Mouse (Mus musculus): ENCODE data around the gene Dhodh. TPM values are rescaled to one million over a fixed set of nuclear protein-coding genes. Genes with fewer than 3 reads are reported as not detected.

Gene Dhodh
- polyA plus RNA-seq, 1 experiment from 2014 or later: 35.7 TPM

GRCm38 (mm10) chr8:109593117-109593788 is 15.2 kb downstream of the Dhodh start:
- Histone ChIP-seq H3K4me3 (ENCODE audit: low read depth, low read length) (no peak overlapping the region), H3K36me3 (ENCODE audit: control insufficient read depth, insufficient read depth, low read length) (0 out of 2 replicates have a peak, but pooled peaks cover 3% of the 10 kb centered on the region), H3K9ac (ENCODE audit: low read depth, low read length) (no peak overlapping the region), H3K4me2 (ENCODE audit: low read length) (no peak overlapping the region), H3K9me3 (replicated peaks; ENCODE audit: control insufficient read depth, low read length, poor library complexity, severe bottlenecking) (no peaks in the 10 kb centered on the region), H3K4me1 (ENCODE audit: control insufficient read depth, insufficient read depth, low read length) (no peaks in the 10 kb centered on the region), H3K27me3 (ENCODE audit: control insufficient read depth, insufficient read depth, low read depth, low read length) (no peaks in the 10 kb centered on the region), H3K27ac (ENCODE audit: low read length) (no peak overlapping the region)
- ATAC-seq: no peak
- WGBS: 77% methylated on average over 6 of the region's 6 CpGs

- Histone ChIP-seq H3K4me1 (ENCODE audit: control insufficient read depth, insufficient read depth, low read length) (no peaks in the 10 kb centered on the region), H3K9me3 (replicated peaks; ENCODE audit: control insufficient read depth, low read length, poor library complexity, severe bottlenecking) (no peaks in the 10 kb centered on the region), H3K36me3 (ENCODE audit: control insufficient read depth, insufficient read depth, low read length) (0 out of 2 replicates have a peak, but pooled peaks cover 3% of the 10 kb centered on the region), H3K27me3 (ENCODE audit: control insufficient read depth, insufficient read depth, low read depth, low read length) (no peaks in the 10 kb centered on the region), H3K9ac (ENCODE audit: low read depth, low read length) (no peak overlapping the region), H3K4me2 (ENCODE audit: low read length) (no peak overlapping the region), H3K27ac (ENCODE audit: low read length) (no peak overlapping the region), H3K4me3 (ENCODE audit: low read depth, low read length) (no peak overlapping the region)
- ATAC-seq: no peak
- 86% methylated on average over 5 of the region's 5 CpGs for WGBS
Observed at GRCm38 (mm10) chr8:109592164-109592563, 16.3 kb downstream of the Dhodh start.

- no peaks in the 10 kb centered on the region for H3K4me1 ChIP-seq (ENCODE audit: control insufficient read depth, insufficient read depth, low read length)
- H3K27ac ChIP-seq (ENCODE audit: low read length): no peak overlapping the region
- no peak for ATAC-seq
- no peaks in the 10 kb centered on the region for H3K27me3 ChIP-seq (ENCODE audit: control insufficient read depth, insufficient read depth, low read depth, low read length)
- WGBS: 87% methylated on average over 3 of the region's 3 CpGs
- no peak overlapping the region for H3K9ac ChIP-seq (ENCODE audit: low read depth, low read length)
- H3K4me3 ChIP-seq (ENCODE audit: low read depth, low read length): no peak overlapping the region
- H3K4me2 ChIP-seq (ENCODE audit: low read length): no peak overlapping the region
- H3K9me3 ChIP-seq (replicated peaks; ENCODE audit: control insufficient read depth, low read length, poor library complexity, severe bottlenecking): no peaks in the 10 kb centered on the region
- 0 out of 2 replicates have a peak, but pooled peaks cover 3% of the 10 kb centered on the region for H3K36me3 ChIP-seq (ENCODE audit: control insufficient read depth, insufficient read depth, low read length)
Observed at GRCm38 (mm10) chr8:109591367-109591766, 17.1 kb downstream of the Dhodh start.

- H3K9ac ChIP-seq (ENCODE audit: low read depth, low read length): no peak overlapping the region
- H3K4me3 ChIP-seq (ENCODE audit: low read depth, low read length): no peak overlapping the region
- no peak overlapping the region for H3K4me2 ChIP-seq (ENCODE audit: low read length)
- no peaks in the 10 kb centered on the region for H3K4me1 ChIP-seq (ENCODE audit: control insufficient read depth, insufficient read depth, low read length)
- WGBS: 90% methylated on average over 9 of the region's 9 CpGs
- 0 out of 2 replicates have a peak, but pooled peaks cover 3% of the 10 kb centered on the region for H3K36me3 ChIP-seq (ENCODE audit: control insufficient read depth, insufficient read depth, low read length)
- ATAC-seq: no peak
- H3K9me3 ChIP-seq (replicated peaks; ENCODE audit: control insufficient read depth, low read length, poor library complexity, severe bottlenecking): no peaks in the 10 kb centered on the region
- H3K27ac ChIP-seq (ENCODE audit: low read length): no peak overlapping the region
- no peaks in the 10 kb centered on the region for H3K27me3 ChIP-seq (ENCODE audit: control insufficient read depth, insufficient read depth, low read depth, low read length)
Observed at GRCm38 (mm10) chr8:109590901-109591300, 17.6 kb downstream of the Dhodh start.

GRCm38 (mm10) chr8:109586972-109587504 is 21.4 kb downstream of the Dhodh start:
- no peak for ATAC-seq
- H3K36me3 ChIP-seq (ENCODE audit: control insufficient read depth, insufficient read depth, low read length): no peaks in the 10 kb centered on the region
- H3K9ac ChIP-seq (ENCODE audit: low read depth, low read length): no peak overlapping the region
- H3K4me2 ChIP-seq (ENCODE audit: low read length): no peak overlapping the region
- no peaks in the 10 kb centered on the region for H3K4me1 ChIP-seq (ENCODE audit: control insufficient read depth, insufficient read depth, low read length)
- no peak overlapping the region for H3K4me3 ChIP-seq (ENCODE audit: low read depth, low read length)
- H3K27ac ChIP-seq (ENCODE audit: low read length): no peak overlapping the region
- no peaks in the 10 kb centered on the region for H3K27me3 ChIP-seq (ENCODE audit: control insufficient read depth, insufficient read depth, low read depth, low read length)
- no peaks in the 10 kb centered on the region for H3K9me3 ChIP-seq (replicated peaks; ENCODE audit: control insufficient read depth, low read length, poor library complexity, severe bottlenecking)
- 79% methylated on average over 7 of the region's 7 CpGs for WGBS

- Histone ChIP-seq H3K27ac (ENCODE audit: low read length) (no peak overlapping the region), H3K4me2 (ENCODE audit: low read length) (no peak overlapping the region), H3K4me3 (ENCODE audit: low read depth, low read length) (no peak overlapping the region), H3K9ac (ENCODE audit: low read depth, low read length) (no peak overlapping the region), H3K4me1 (ENCODE audit: control insufficient read depth, insufficient read depth, low read length) (no peaks in the 10 kb centered on the region), H3K9me3 (replicated peaks; ENCODE audit: control insufficient read depth, low read length, poor library complexity, severe bottlenecking) (no peaks in the 10 kb centered on the region), H3K36me3 (ENCODE audit: control insufficient read depth, insufficient read depth, low read length) (no peaks in the 10 kb centered on the region), H3K27me3 (ENCODE audit: control insufficient read depth, insufficient read depth, low read depth, low read length) (no peaks in the 10 kb centered on the region)
- no peak for ATAC-seq
Observed at GRCm38 (mm10) chr8:109585652-109586051, 22.8 kb downstream of the Dhodh start.

- WGBS: 86% methylated on average over 3 of the region's 3 CpGs
- Histone ChIP-seq H3K9ac (ENCODE audit: low read depth, low read length) (no peak overlapping the region), H3K9me3 (replicated peaks; ENCODE audit: control insufficient read depth, low read length, poor library complexity, severe bottlenecking) (no peaks in the 10 kb centered on the region), H3K36me3 (ENCODE audit: control insufficient read depth, insufficient read depth, low read length) (no peaks in the 10 kb centered on the region), H3K27ac (ENCODE audit: low read length) (no peak overlapping the region), H3K27me3 (ENCODE audit: control insufficient read depth, insufficient read depth, low read depth, low read length) (no peaks in the 10 kb centered on the region), H3K4me1 (ENCODE audit: control insufficient read depth, insufficient read depth, low read length) (no peaks in the 10 kb centered on the region), H3K4me2 (ENCODE audit: low read length) (no peak overlapping the region), H3K4me3 (ENCODE audit: low read depth, low read length) (no peak overlapping the region)
- ATAC-seq: no peak
Observed at GRCm38 (mm10) chr8:109584830-109585229, 23.6 kb downstream of the Dhodh start.

GRCm38 (mm10) chr8:109584293-109584692 is 24.2 kb downstream of the Dhodh start:
- WGBS: 88% methylated on average over 4 of the region's 4 CpGs
- Histone ChIP-seq H3K4me1 (ENCODE audit: control insufficient read depth, insufficient read depth, low read length) (no peaks in the 10 kb centered on the region), H3K27me3 (ENCODE audit: control insufficient read depth, insufficient read depth, low read depth, low read length) (no peaks in the 10 kb centered on the region), H3K27ac (ENCODE audit: low read length) (no peak overlapping the region), H3K9me3 (replicated peaks; ENCODE audit: control insufficient read depth, low read length, poor library complexity, severe bottlenecking) (no peaks in the 10 kb centered on the region), H3K4me2 (ENCODE audit: low read length) (no peak overlapping the region), H3K36me3 (ENCODE audit: control insufficient read depth, insufficient read depth, low read length) (no peaks in the 10 kb centered on the region), H3K9ac (ENCODE audit: low read depth, low read length) (no peak overlapping the region), H3K4me3 (ENCODE audit: low read depth, low read length) (no peak overlapping the region)
- ATAC-seq: no peak

GRCm38 (mm10) chr8:109578900-109579301 is 29.6 kb downstream of the Dhodh start, which contains the start of gene Hp:
Gene Hp (minus strand): TSS chr8:109579172.
- no peak within 1 kb of the TSS for H3K4me2 ChIP-seq (ENCODE audit: low read length)

More at GRCm38 (mm10) chr8:109578900-109579301, 29.6 kb downstream of the Dhodh start, which contains the start of gene Hp:
- no peaks in the 10 kb centered on the region for H3K4me1 ChIP-seq (ENCODE audit: control insufficient read depth, insufficient read depth, low read length)
- H3K9me3 ChIP-seq (replicated peaks; ENCODE audit: control insufficient read depth, low read length, poor library complexity, severe bottlenecking): no peaks in the 10 kb centered on the region
- 70% methylated on average over 8 of the region's 8 CpGs for WGBS
- H3K27ac ChIP-seq (ENCODE audit: low read length): no peak within 1 kb of the TSS
- H3K36me3 ChIP-seq (ENCODE audit: control insufficient read depth, insufficient read depth, low read length): no peaks in the 10 kb centered on the region
- no peak within 1 kb of the TSS for H3K9ac ChIP-seq (ENCODE audit: low read depth, low read length)
- H3K4me3 ChIP-seq (ENCODE audit: low read depth, low read length): no peak within 1 kb of the TSS
- no peak for ATAC-seq
- H3K27me3 ChIP-seq (ENCODE audit: control insufficient read depth, insufficient read depth, low read depth, low read length): no peaks in the 10 kb centered on the region
